Mouse (Mus musculus) monocyte, adult 2 months (primary cell): ENCODE measurements around the gene Dap.
A peak's percentile ranks its signal among the peaks of the same experiment; 100 is the strongest.

ENCODE experiments used
- DNase-seq, 2 experiments: peaks; one replicate each; pipeline ENCODE4 v3.0.0; 2022; ENCODE audit warnings: low spot score in 2 of 2, low read depth in 1 of 2

Gene Dap

DNA sequence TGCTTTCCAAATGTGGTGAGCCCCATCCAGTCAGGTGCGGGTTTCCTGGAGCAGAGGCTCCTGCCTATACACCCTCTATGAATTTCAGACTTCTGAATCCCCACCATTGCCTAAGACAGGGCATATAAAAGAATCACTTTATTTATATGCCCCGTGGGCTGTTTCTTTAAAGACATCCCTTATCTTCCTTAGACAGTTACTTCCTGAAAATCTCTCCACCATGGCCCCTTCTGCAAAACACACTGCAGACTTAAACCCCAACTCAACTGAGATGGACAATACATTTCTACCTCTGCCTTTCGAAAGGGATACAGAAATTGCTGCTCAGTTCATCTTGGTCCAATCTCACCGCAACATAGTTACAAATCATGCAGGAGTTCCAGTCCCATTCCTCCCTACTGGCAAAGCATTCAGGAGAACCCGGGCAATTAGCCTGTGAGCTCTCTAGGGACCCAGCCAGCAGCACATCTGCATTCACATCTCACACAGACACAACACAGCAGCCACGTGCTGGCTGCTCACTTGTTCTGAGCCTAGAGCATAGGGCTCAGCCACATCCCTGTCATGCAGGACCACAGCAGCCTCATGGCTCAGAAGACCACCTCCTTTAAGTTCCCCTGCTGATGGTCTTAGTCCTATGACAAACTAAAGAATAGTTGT is 75.3 kb downstream of the Dap start:
- no peak for DNase-seq

DNA sequence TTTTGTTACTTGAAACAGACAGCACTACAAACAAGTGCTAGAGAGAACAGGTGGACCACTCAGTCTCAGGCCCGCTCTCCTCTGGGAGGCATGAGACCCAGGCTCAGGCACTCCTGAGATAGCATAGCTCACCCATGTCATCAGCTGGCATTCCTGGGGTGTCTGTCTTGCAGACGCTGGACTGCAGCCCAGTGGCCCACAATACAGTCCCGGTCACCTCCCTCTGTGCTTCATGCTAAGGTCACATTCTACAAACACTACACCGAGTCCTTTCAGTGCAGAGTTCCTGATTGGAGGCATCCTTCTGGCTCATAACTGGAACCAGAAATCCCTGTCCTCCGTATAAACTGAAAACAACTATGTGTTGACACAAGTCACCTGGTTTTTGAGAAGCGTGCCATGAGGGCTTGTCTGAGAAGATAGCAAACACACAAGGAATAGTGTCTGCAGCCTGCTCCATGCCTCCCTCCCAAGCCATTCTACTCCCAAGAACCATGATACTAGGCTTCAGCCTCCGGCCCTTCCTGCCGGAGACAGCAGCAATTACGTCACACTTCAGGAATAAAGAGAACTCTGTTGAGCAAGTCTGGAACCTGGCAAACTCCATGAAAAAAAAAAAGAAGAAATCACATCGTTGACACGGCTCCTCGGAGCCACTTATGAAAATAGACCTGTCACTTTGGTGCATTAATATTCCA is 78.3 kb downstream of the Dap start:
- no peak for DNase-seq

- DNase-seq = no peak
These were observed 80.2 kb downstream of the Dap start for GRCm38 (mm10) chr15:31304302-31304701.

GRCm38 (mm10) chr15:31305181-31305580 is 81.1 kb downstream of the Dap start:
- no peak for DNase-seq

DNA sequence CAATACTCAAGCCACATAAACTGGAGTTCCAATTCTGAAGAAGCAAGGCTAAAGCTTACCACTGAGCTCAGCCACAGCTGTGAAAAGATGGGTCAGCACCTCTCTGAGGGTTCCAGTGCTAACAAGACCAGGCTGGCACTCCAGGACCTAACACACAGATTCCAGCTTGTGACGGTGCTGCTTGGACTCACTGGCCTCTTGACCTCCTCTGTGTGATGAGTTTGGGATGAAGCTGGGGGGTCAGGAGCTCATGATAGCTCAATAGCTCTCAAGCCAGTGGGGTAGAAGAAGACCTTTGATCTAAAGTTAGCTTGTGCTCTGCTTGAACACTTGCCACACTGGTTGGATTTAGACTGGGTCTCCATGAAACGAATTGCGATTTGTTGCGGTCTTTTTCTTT is 82.6 kb downstream of the Dap start:
- no peak for DNase-seq

GRCm38 (mm10) chr15:31309526-31309925 is 85.4 kb downstream of the Dap start:
- DNase-seq = no peak

- no peak for DNase-seq
These were observed 87.9 kb downstream of the Dap start for GRCm38 (mm10) chr15:31312001-31312400.

DNA sequence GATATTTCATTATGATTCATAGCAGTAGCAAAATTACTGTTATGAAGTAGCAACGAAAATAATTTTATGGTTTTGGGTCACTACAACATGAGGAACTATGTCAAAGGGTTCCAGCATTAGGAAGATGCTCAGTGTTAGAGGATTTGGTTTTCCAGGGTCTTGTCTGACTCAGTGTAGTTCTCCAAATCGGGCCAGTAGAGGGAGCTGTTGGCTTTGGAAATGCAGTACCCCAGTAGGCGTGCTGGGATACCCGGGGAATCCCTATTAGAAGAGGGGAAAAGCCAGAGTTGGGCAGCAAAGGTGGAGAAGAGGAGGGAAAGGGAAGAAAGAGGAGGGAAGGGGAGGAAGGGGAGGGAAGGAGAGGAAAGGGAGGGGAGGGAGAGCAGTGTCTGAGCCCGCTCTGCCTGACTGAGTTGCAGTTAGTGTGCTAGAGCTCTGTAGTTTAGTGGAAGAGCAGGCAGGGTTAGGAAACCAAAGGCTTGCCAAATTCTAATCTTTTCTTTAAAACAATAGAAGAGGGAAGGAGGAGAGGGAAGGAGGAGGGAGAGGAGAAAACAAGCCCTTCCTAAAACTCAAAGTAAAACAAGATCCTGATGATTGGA is 91.6 kb downstream of the Dap start:
- peak in 1 of 2 experiments; percentile 46 for DNase-seq

GRCm38 (mm10) chr15:31317056-31317805 is 93.1 kb downstream of the Dap start:
- no peak for DNase-seq

DNA sequence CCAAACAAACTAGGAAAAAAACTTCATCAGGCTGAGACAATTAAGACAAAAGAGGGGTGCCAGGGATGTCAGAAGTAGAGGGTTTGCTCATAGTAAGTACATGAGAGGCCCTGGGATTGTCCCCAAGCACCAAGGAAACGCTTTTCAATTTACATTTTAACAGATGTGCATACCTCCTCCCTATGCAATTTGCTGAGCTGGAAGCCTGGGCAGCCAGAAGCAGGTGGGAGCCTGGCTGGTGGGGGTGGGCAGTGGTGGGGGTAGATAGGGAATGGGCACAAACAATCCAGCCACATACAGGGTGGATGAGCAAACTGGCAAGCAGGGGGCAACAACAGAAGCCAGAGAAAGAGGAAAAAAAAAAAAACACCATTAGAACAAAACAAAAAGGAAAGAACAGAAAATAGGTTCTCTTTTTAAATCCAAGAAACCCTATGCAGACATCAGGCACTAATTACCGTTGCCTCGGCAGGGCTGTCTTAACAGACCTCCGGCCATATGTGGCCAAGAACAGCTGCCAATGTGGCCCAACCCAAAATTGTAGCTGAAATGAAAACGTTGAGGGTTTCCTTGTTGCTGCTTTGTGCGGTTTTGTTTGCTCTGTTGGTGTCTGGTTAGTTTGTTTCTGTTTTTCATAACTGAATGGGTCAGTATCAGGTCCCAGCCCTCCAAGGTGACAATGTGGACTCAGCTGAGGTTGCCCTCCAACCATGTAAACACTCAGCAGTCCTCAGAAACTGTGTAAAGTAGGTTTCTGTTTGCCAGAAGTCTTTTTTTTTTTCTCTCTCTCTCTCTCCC is 94.2 kb downstream of the Dap start:
- DNase-seq = no peak

- no peak for DNase-seq
These were observed 94.9 kb downstream of the Dap start for GRCm38 (mm10) chr15:31319046-31319445.

DNA sequence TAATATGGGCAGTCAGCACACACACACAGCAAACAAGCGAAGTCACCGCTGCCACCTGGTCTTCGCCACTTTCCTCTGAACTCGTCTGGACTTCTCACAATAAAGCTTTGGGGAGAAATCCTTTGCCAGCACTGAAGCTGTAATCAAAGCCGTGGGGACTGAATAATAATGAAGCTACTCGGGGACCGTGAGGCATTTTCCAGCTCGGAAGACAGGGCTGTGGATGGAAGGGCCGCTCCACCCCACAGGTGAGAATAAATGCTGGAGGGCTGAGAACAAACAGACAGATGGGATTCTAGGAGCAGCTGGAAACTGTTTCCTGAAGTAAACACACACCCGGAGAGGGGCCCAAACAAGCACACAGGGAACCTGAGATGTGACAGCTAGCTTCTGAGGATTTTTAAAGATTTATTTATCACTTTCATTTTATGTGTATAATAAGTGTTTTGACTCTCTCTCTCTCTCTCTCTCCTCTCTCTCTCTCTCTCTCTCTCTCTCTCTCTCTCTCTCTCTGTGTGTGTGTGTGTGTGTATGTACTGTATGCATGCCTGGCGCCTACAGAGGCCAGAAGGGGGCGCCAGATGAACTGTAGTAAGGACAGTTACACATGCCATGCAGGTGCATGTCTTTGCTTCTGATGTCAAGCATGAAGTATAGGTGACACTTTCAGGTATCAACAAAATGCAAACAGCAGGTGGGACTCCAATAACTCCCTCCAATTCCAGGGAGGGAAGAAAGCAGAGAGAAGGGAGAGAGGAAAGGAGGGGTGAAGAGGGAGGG is 96.7 kb downstream of the Dap start:
- no peak for DNase-seq

DNA sequence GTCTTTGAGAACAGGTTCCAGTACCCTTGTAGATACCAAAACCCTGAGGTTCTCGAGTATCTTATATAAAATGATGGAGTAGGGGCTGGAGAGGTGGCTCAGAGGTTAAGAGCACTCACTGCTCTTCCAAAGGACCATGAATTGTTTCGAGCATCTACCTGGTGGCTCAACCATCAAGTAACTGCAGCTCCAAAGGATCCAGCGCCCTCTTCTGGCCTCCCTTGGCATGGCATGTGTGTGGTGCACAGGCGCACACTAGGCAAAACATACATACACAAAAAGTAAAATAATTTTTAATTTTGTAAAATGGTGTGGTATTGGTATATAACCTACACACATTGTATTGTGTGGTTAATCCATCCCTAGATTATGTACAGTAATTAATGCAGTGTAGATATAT is 99.6 kb downstream of the Dap start:
- DNase-seq = no peak
